Mouse (Mus musculus) kidney, adult 2 months (tissue): Measurements from ENCODE around the gene Tceal7. TPM values are rescaled to one million over a fixed set of nuclear protein-coding genes. Genes with fewer than 3 reads are reported as not detected.
"Not testable (repeated sequence)": the region's sequence is repeated elsewhere in the genome, so short reads cannot be mapped to it uniquely, and the experiment has no call there.

Experiments
- DNase-seq: peaks from one replicate; pipeline ENCODE4 v3.0.0; 2021
- H3K27ac ChIP-seq: fragments of 200-500 bp; 2 replicates; pipeline ENCODE4 v1.5.1; 2012; ENCODE audit warnings: low read depth, low read length, control low read depth, inconsistent platforms; ENCODE audit not compliant: insufficient read depth
- H3K27me3 ChIP-seq: fragments of 200-500 bp; replicated peaks from 2 replicates; pipeline ENCODE4 v1.6.1; 2012; ENCODE audit warnings: mild to moderate bottlenecking, moderate library complexity, low read length, inconsistent platforms; ENCODE audit not compliant: control insufficient read depth, insufficient read depth
- H3K36me3 ChIP-seq: fragments of 200-500 bp; 2 replicates; pipeline ENCODE4 v1.6.1; 2012; ENCODE audit warnings: mild to moderate bottlenecking, moderate library complexity, low read length, inconsistent platforms; ENCODE audit not compliant: control insufficient read depth, insufficient read depth
- H3K4me1 ChIP-seq: fragments of 200-500 bp; 2 replicates; pipeline ENCODE4 v1.6.1; 2011; ENCODE audit warnings: low read length; ENCODE audit not compliant: control insufficient read depth, insufficient read depth
- H3K4me3 ChIP-seq: fragments of 200-500 bp; 2 replicates; pipeline ENCODE4 v1.5.1; 2011; ENCODE audit warnings: mild to moderate bottlenecking, low read depth, low read length, control low read depth; ENCODE audit not compliant: insufficient read depth
- CTCF ChIP-seq: fragments of 200-500 bp; conservative IDR thresholded peaks from 2 replicates; pipeline ENCODE4 v1.5.1; 2011; ENCODE audit warnings: low read depth, mild to moderate bottlenecking, control low read depth, low read length, moderate library complexity, mixed read lengths; ENCODE audit not compliant: insufficient read depth, insufficient read length
- POLR2A ChIP-seq: fragments of 200-500 bp; IDR thresholded peaks from one replicate; pipeline ENCODE4 v1.6.1; 2011; ENCODE audit warnings: low read depth, low read length, control low read depth
- WGBS: fragments of 180-500 bp; shearing (Covaris S2); methylation state at CpG from one replicate; pipeline ENCODE4 v1.1.7; 2018; 5-methylcytosine and 5-hydroxymethylcytosine counted together
- polyA plus RNA-seq: library from polyadenylated mRNA; depleted of rRNA; stranded (reverse); fragments of >200 nt; gene quantifications from 2 replicates; pipeline ENCODE4 v1.2.3, GENCODE M21; 2012

Gene Tceal7
- polyA plus RNA-seq, 1 experiment = not detected

DNA sequence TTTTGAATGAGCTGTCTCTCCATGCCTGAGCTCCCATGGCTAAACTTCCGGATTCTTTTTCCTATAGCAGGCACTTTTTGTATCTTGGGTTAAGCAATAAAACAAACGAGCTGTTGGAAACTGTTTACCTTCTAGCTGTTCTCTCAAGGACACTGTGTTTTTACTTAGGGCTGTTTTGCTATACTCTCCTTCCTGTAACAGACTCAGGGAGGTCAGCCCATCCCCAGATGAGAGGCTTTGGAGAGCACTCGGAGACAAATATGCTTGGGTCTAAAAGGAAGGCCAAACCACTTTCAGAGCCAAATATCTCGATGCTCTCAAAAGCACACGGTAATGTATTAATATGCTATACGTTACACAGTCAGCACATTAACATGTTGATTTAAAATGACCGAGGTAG, 35.1 kb downstream of the Tceal7 start:
- no peak for TF ChIP-seq POLR2A
- no peak for TF ChIP-seq CTCF
- no peak overlapping the region for H3K4me3 ChIP-seq
- no peaks in the 10 kb centered on the region for H3K27me3 ChIP-seq
- no peak for DNase-seq
- H3K4me1 ChIP-seq = no peaks in the 10 kb centered on the region
- no peaks in the 10 kb centered on the region for H3K36me3 ChIP-seq
- H3K27ac ChIP-seq = no peak overlapping the region
- 58% methylated on average over 7 of the region's 7 CpGs for WGBS

DNA sequence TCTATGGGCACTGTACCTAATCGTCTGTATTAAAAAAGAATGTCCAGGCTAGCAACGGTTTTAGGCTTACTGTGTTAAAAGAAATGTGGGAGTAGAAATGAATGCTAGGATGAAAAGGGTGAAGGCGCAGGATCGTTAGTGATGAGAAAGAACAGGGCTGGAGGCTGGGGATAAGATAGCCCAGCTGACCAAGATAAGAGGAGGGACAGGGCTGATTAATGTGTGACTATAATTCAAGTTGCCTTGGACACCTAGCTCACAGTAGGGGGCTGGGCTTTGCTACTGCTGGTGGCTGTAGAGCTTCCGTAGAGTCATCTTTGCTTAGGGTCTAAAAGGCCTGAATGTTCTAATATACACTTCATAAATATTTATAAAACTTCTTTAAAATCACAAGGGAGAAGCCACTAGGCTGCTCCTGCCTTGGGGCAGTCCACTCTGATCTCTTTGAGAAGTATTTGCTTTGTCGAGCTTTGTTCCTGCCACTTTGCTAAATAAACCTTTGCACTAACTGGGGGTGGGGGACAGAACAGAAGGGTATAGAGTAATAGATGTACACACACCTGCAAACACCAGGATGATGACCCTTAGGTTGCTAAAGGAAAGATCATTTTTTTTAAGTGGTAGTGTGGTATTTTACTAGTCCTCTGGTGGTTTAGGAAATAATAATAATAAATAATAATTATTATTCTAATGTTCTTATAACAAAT, 37.6 kb downstream of the Tceal7 start:
- TF ChIP-seq CTCF (no peak), POLR2A (no peak)

DNA sequence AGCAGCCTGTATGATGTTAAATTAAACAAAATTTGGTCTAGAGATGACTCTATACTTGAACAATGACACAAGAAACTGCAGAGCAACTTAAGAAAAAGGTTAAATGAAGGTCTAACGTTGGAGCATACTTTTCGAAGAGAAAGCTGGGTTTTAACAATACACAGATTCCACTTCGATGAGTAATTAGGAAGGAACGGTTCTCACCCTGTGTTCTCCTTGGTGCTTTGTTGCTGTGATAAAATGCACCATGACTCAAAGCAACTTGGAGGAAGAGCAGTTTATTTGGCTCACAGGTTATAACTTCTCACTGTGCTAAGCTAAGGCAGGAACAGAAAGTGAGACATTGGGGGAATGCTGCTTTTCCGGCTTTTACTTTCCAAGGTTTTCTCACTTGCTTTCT, 53.1 kb downstream of the Tceal7 start:
- Histone ChIP-seq H3K4me3 (no peak overlapping the region), H3K27ac (no peak overlapping the region), H3K27me3 (no peaks in the 10 kb centered on the region), H3K4me1 (no peaks in the 10 kb centered on the region), H3K36me3 (no peaks in the 10 kb centered on the region)
- WGBS = 70% methylated on average over 5 of the region's 5 CpGs
- TF ChIP-seq CTCF (no peak), POLR2A (no peak)
- DNase-seq = no peak

More for the DNA sequence above, 37.6 kb downstream of the Tceal7 start:
- H3K4me1 ChIP-seq = no peaks in the 10 kb centered on the region
- WGBS = 48% methylated on average over 6 of the region's 6 CpGs
- H3K36me3 ChIP-seq = no peaks in the 10 kb centered on the region
- H3K4me3 ChIP-seq = no peak overlapping the region
- no peak for DNase-seq
- no peak overlapping the region for H3K27ac ChIP-seq
- no peaks in the 10 kb centered on the region for H3K27me3 ChIP-seq

DNA sequence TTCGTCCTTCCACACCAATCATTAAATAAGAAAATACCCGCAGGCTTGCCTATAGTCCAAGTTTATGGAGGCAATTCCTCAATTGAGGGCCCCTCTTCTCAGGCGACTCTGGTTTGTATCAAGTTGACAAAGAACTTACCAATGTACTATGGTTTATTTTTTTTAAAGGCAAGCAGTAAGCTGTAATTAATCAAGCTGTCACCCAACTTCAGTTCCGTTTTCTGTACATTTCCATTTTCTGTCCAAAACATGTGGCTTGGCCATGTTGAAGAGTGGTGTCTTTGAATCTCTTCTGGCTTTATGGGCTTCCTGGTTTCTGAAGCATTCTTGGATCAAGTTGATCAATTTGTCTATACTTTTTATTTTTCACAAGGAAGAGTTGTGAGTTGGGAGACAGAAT, 53.6 kb downstream of the Tceal7 start:
- Histone ChIP-seq H3K36me3 (no peaks in the 10 kb centered on the region), H3K27ac (no peak overlapping the region), H3K4me1 (no peaks in the 10 kb centered on the region), H3K4me3 (no peak overlapping the region), H3K27me3 (no peaks in the 10 kb centered on the region)
- 72% methylated on average over 4 of the region's 4 CpGs for WGBS
- DNase-seq = no peak
- no peak for TF ChIP-seq CTCF
- no peak for TF ChIP-seq POLR2A

DNA sequence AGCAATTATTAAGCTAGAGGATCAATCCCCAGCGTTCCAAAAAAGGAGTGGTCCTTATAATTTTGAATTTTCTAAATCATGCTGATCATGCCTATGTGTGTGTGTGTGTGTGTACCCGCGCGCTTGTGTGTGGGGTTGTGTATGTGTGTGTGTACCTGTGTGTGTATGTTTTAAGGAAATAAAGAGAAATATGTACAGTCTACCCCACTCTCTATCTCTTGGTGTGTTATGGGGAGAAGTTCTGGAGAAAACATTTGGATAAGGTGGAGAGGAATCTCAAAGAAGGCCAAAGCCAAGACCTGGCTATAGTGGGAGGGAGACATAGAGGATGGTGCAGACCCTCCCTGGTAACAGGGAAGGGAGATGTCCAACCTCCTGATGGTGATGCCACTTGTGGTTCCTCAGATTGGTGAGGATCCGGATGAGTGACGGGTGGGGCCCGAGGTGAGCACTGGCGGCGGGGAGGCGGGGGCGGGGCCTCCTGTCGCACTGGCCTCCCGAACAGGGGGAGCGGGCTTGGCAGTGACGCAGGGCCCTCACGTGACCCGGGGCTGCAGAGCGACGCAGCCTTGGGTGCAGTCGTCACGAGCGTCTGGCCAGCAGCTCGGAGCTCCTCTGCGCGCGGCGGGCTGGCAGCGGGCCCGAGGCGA, 55.3 kb downstream of the Tceal7 start, which contains the start of gene Bex3:
Gene Bex3, plus strand, starts transcription at position 511 of the 650 bp plus-strand sequence.
- H3K4me1 ChIP-seq, H3K27me3 ChIP-seq, H3K36me3 ChIP-seq, H3K27ac ChIP-seq: not testable (repeated sequence)
- WGBS = 73% methylated on average over 4 of the region's 30 CpGs
- DNase-seq = peak; percentile 55
- peak within 1 kb of the TSS; percentile 57 for H3K4me3 ChIP-seq

DNA sequence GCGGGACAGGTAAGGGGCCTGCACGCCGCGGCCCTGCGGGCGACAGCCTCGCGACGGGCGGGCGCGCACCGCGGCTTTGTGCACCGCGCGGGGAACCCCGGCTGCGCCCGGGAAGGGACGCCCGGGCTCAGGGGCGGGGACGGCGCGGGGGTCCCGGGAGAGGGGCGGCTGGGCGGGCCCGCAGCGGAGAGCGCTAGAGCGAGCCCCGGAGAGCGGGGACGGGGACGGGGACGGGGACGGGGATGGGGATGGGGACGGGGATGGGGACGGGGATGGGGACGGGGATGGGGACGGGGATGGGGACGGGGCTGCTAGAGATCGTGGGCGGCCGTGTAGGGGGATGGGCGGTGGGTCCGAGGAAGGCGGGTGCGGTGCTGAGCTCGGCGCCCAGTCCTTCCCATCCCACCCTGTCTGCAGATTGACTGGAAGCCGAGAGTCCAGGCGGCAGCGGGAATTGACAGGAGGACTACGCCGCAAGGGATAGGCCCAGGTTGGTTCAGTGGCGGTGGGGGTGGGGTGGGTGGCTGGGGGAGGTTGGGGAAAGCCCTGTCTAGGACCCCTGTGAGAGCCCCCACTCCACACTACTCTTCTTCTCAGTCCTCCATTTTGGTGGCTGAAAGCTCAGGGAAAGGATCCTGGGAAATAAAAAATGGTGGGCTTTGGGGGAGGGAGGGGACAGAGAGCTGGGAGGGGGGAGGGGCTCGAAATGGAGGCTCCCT, 56.0 kb downstream of the Tceal7 start:
- H3K36me3 ChIP-seq, H3K4me1 ChIP-seq, DNase-seq, H3K27me3 ChIP-seq, H3K27ac ChIP-seq: not testable (repeated sequence)
- WGBS = 0% methylated on average over 8 of the region's 60 CpGs
- peak overlapping the region; percentile 57 for H3K4me3 ChIP-seq

DNA sequence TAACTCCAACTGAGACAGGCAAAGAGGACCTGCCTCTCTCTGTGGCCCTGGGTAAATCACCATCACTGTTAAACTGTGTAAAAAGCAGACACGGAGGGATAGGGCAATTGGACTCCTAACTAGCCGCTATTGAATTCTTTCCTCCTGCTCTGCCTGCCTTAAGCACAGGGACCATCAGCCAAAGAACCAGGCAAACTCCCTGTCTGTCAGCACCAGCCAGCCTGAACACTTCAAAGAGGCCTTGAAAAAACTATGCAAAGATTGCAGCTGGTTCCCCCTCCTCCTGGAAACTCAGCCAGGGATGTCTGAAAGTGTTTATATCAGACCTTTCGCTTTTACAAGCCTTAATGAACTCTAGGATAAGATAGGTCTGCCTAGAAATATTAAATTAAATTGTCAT, 60.0 kb downstream of the Tceal7 start:
- H3K4me3 ChIP-seq = no peak overlapping the region
- no peaks in the 10 kb centered on the region for H3K36me3 ChIP-seq
- H3K27ac ChIP-seq = no peak overlapping the region
- no peak for DNase-seq
- TF ChIP-seq CTCF (no peak), POLR2A (no peak)
- no peaks in the 10 kb centered on the region for H3K4me1 ChIP-seq
- no peaks in the 10 kb centered on the region for H3K27me3 ChIP-seq
- 30% methylated on average over 3 of the region's 3 CpGs for WGBS
